Mouse (Mus musculus) naive thymus-derived CD4-positive, alpha-beta T cell, adult 5 months (primary cell): ENCODE measurements around the gene Gm14440. TPM values are rescaled to one million over a fixed set of nuclear protein-coding genes. Genes with fewer than 3 reads are reported as not detected.

Source experiments
- polyA plus RNA-seq: library from polyadenylated mRNA; unstranded; fragments of 100-300 nt; shearing (Covaris generic); gene quantifications from one replicate; pipeline ENCODE4 v1.2.1, GENCODE M21; 2017

The Gm14440 gene
- polyA plus RNA-seq = 0.62 TPM

DNA sequence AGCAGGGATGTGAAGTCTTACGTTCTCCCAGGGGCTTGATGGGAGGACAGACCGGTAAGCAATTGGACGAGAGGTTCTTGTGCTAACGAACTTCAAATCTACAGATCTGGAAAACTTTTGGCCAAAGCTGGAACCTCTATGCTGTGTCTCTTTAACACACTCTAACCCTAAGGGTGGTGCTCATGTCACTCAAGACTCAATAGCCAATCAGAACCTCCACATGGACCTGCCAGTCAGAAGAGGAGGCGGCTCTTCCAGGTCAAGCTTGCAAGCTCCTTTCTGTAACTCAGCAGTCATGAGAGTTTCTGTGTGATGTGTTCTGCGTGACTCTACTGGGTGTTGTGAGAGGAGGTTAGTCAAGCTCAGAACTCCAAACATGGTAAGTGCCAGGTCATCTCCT is at the start of gene Gm14440:
TSS of gene Gm14440 (plus strand) at position 301 of the 400 bp plus-strand sequence.

Other genes with a start within 250 kb of the Gm14440 start
- gene Gm14393, start 207.3 kb upstream of the Gm14440 start, polyA plus RNA-seq = not detected
- gene Gm14399, start 133.1 kb upstream of the Gm14440 start, polyA plus RNA-seq = 5.3 TPM
- not detected for gene Gm14443, start 99.3 kb upstream of the Gm14440 start, polyA plus RNA-seq
- 2.5 TPM for gene Gm14391, start 68.2 kb upstream of the Gm14440 start, polyA plus RNA-seq
- 5.0 TPM for gene Gm4631, start 63.1 kb downstream of the Gm14440 start, polyA plus RNA-seq
- gene Zfp968, start 97.3 kb downstream of the Gm14440 start, polyA plus RNA-seq = 0.73 TPM
- 7.6 TPM for gene Gm4724, start 160.7 kb downstream of the Gm14440 start, polyA plus RNA-seq
- gene Zfp965, start 194.9 kb downstream of the Gm14440 start, polyA plus RNA-seq = 3.2 TPM